Mouse (Mus musculus): ENCODE data around the gene Gm17949.

DNA sequence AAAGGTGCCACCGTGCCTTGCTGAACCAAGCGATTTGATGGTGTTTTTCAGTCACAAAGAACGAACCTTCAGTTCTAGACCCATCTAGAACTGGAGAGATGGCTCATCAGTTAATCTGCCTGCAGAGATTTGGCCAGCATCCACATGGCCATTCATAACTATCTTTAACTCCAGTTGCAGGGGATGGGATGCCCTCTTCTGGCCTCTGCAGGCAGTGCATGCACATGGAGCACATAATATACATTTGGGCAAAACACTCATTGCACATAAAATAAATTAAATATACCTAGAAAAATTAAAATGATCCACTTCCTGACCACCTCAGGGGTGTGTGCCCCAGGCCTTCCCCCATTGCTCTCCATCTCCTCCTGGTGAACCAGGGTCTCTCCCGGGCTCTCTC lies 49.4 kb upstream of the Gm17949 start:
- TF ChIP-seq CTCF (IDR thresholded peaks at IDR 0.05) (peak; percentile 28; the same call in 1 of the 2 replicates), EP300 (IDR thresholded peaks at IDR 0.05) (no peak)

Measured in lung, postnatal 0 days (tissue).